Mouse (Mus musculus): ENCODE data around the gene Ksr1.
A peak's percentile ranks its signal among the peaks of the same experiment; 100 is the strongest.

Ksr1 gene

GRCm38 (mm10) chr11:78980083-78980634 lies 166.0 kb downstream of the Ksr1 start:
- DNase-seq (ENCODE audit: low spot score), result no peak

GRCm38 (mm10) chr11:78978176-78979019 lies 167.8 kb downstream of the Ksr1 start:
- DNase-seq (ENCODE audit: low spot score), result no peak

- DNase-seq (ENCODE audit: low spot score), result peak; percentile 69
Measured at GRCm38 (mm10) chr11:78976731-78977510, 169.3 kb downstream of the Ksr1 start.

GRCm38 (mm10) chr11:78973381-78974150 lies 172.6 kb downstream of the Ksr1 start:
- no peak for DNase-seq (ENCODE audit: low spot score)

GRCm38 (mm10) chr11:78972811-78973351 lies 173.3 kb downstream of the Ksr1 start:
- DNase-seq (ENCODE audit: low spot score), result no peak

GRCm38 (mm10) chr11:78972328-78972727 lies 173.9 kb downstream of the Ksr1 start:
- DNase-seq (ENCODE audit: low spot score), result no peak

- DNase-seq (ENCODE audit: low spot score), result no peak
Measured at GRCm38 (mm10) chr11:78971746-78972145, 174.5 kb downstream of the Ksr1 start.

- DNase-seq (ENCODE audit: low spot score), result no peak
Measured at GRCm38 (mm10) chr11:78971096-78971495, 175.1 kb downstream of the Ksr1 start.

- DNase-seq (ENCODE audit: low spot score), result no peak
Measured at GRCm38 (mm10) chr11:78968121-78968520, 178.1 kb downstream of the Ksr1 start.

- no peak for DNase-seq (ENCODE audit: low spot score)
Measured at GRCm38 (mm10) chr11:78967371-78967770, 178.8 kb downstream of the Ksr1 start.
